Mouse (Mus musculus): ENCODE measurements around the gene Gmfg.

- no peak for TF ChIP-seq CTCF (IDR thresholded peaks at IDR 0.05; ENCODE audit: control insufficient read depth, insufficient read depth, low read length)
- no peak for TF ChIP-seq POLR2A (IDR thresholded peaks at IDR 0.05; ENCODE audit: borderline replicate concordance, control insufficient read depth, low read depth, low read length)
These were observed 50.8 kb downstream of the Gmfg start for GRCm38 (mm10) chr7:28488030-28488491.

Data from bone marrow, adult 2 months (tissue).